Mouse (Mus musculus): ENCODE data around the gene Rfx3. TPM values are rescaled to one million over a fixed set of nuclear protein-coding genes. Genes with fewer than 3 reads are reported as not detected.

Gene Rfx3
- total RNA-seq (2023) = 11.7 and 14.8 TPM in 2 replicates

GRCm38 (mm10) chr19:28010471-28011395 lies at the start of gene Rfx3:
Gene Rfx3, minus strand, starts transcription at chr19:28011166.

